Mouse (Mus musculus) liver, embryonic 15.5 days (tissue): ENCODE results near the gene Tnip1. TPM values are rescaled to one million over a fixed set of nuclear protein-coding genes. Genes with fewer than 3 reads are reported as not detected.

ENCODE experiments used
- ATAC-seq: fragments of 200-750 bp; cut with Nextera tagmentation; 2 replicates; pipeline ENCODE4 v1.8.0; 2017; ENCODE audit warnings: moderate number of reproducible peaks, mild to moderate bottlenecking, moderate library complexity; ENCODE audit not compliant: insufficient read depth
- H3K27ac ChIP-seq: fragments of 300-500 bp; sonication (generic); replicated peaks from 2 replicates; pipeline ENCODE4 v1.5.1; 2015; ENCODE audit warnings: mild to moderate bottlenecking, inconsistent platforms
- H3K27me3 ChIP-seq: fragments of 300-500 bp; sonication (generic); 2 replicates; pipeline ENCODE4 v1.6.1; 2015; ENCODE audit warnings: mild to moderate bottlenecking, inconsistent platforms
- H3K36me3 ChIP-seq: fragments of 300-500 bp; sonication (generic); replicated peaks from 2 replicates; pipeline ENCODE4 v1.6.1; 2015; ENCODE audit warnings: moderate library complexity, mild to moderate bottlenecking, inconsistent platforms
- H3K4me1 ChIP-seq: fragments of 300-500 bp; sonication (generic); replicated peaks from 2 replicates; pipeline ENCODE4 v1.6.1; 2015; ENCODE audit warnings: inconsistent platforms
- H3K4me2 ChIP-seq: fragments of 300-500 bp; sonication (generic); 2 replicates; pipeline ENCODE4 v1.6.1; 2015; ENCODE audit warnings: moderate library complexity, mild to moderate bottlenecking, inconsistent platforms
- H3K4me3 ChIP-seq: fragments of 300-500 bp; sonication (generic); replicated peaks from 2 replicates; pipeline ENCODE4 v1.5.1; 2015; ENCODE audit warnings: mild to moderate bottlenecking, inconsistent platforms
- H3K9ac ChIP-seq: fragments of 300-500 bp; sonication (generic); 2 replicates; pipeline ENCODE4 v1.6.1; 2015; ENCODE audit warnings: moderate library complexity, mild to moderate bottlenecking, inconsistent platforms
- H3K9me3 ChIP-seq: fragments of 300-500 bp; sonication (generic); replicated peaks from 2 replicates; pipeline ENCODE4 v1.6.1; 2016; ENCODE audit warnings: inconsistent platforms
- WGBS: fragments of 180-500 bp; shearing (Covaris S2); methylation state at CpG from one replicate; pipeline ENCODE4 v1.1.7; 2015; ENCODE audit warnings: mixed read lengths; ENCODE audit not compliant: insufficient replicate concordance; 5-methylcytosine and 5-hydroxymethylcytosine counted together
- polyA plus RNA-seq: library from polyadenylated mRNA; unstranded; fragments of >200 nt; fragmentation: Nextera tagmentation; extraction: Ambion mirVana; gene quantifications from 2 replicates; pipeline ENCODE4 v1.2.1, GENCODE M21; 2015

Tnip1 gene
- polyA plus RNA-seq, 1 experiment from 2014 or later, result 6.1 TPM

DNA sequence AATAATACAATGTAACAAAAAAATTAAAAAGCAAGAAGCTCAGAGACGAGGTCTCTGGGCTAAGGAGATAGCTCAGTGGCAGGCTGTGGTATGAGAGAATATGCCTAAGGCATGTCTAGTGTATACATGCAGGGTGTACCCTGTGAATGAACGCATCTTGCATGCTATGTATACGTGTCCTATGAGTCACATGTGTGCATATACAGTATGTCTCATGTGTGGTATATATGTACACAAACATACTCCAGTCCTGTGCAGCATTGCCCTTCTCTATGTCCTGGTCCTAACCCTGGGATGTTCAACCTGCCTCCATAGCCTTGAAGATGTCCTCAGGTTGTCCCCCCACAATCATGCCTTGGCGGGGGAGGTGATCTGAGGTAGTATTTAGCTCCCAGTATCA lies 21.9 kb upstream of the Tnip1 start:
- Histone ChIP-seq H3K4me3 (no peak overlapping the region), H3K4me1 (0 out of 2 replicates have a peak, but pooled peaks cover under 1% of the 10 kb centered on the region), H3K4me2 (no peak overlapping the region), H3K27ac (no peak overlapping the region), H3K9ac (no peak overlapping the region), H3K36me3 (peaks cover 43% of the 10 kb centered on the region), H3K9me3 (no peaks in the 10 kb centered on the region), H3K27me3 (no peaks in the 10 kb centered on the region)
- ATAC-seq, result no peak
- WGBS, result 55% methylated on average over 4 of the region's 4 CpGs

- Histone ChIP-seq H3K9ac (no peak overlapping the region), H3K4me2 (no peak overlapping the region), H3K4me1 (no peaks in the 10 kb centered on the region), H3K27me3 (no peaks in the 10 kb centered on the region), H3K4me3 (no peak overlapping the region), H3K36me3 (peaks cover 44% of the 10 kb centered on the region), H3K9me3 (no peaks in the 10 kb centered on the region), H3K27ac (no peak overlapping the region)
- ATAC-seq, result no peak
- under 1% methylated on average over 6 of the region's 6 CpGs for WGBS
These were observed 21.4 kb upstream of the Tnip1 start for GRCm38 (mm10) chr11:54984085-54984484.

- WGBS, result 63% methylated on average over 6 of the region's 6 CpGs
- H3K9ac ChIP-seq, result no peak overlapping the region
- H3K36me3 ChIP-seq, result peaks cover 45% of the 10 kb centered on the region
- H3K4me2 ChIP-seq, result no peak overlapping the region
- H3K27me3 ChIP-seq, result no peaks in the 10 kb centered on the region
- H3K4me1 ChIP-seq, result no peaks in the 10 kb centered on the region
- no peak for ATAC-seq
- H3K27ac ChIP-seq, result no peak overlapping the region
- no peak overlapping the region for H3K4me3 ChIP-seq
- no peaks in the 10 kb centered on the region for H3K9me3 ChIP-seq
These were observed 19.8 kb upstream of the Tnip1 start for GRCm38 (mm10) chr11:54982520-54982919.

DNA sequence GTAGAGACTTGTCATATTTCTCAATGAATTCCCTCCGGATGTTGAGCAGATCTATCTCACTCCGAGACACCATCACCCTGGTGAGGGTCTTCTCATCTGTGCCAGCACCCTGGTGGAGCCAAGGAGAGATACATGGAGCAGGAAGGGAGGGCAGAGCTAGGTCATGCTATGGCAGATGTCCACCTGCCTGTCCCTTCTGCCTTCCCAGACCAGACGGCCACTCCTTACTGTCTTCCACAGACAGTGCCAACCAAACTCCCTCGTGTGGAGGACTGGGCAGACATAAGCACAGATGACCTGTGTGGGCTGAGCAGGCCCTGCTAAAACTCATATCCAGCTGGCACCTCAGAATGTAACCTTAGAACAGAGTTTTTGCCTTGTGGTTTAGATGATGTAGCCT lies 18.9 kb upstream of the Tnip1 start:
- H3K9me3 ChIP-seq, result no peaks in the 10 kb centered on the region
- peaks cover 44% of the 10 kb centered on the region for H3K36me3 ChIP-seq
- H3K9ac ChIP-seq, result no peak overlapping the region
- WGBS, result 79% methylated on average over 4 of the region's 4 CpGs
- no peak overlapping the region for H3K4me3 ChIP-seq
- no peak overlapping the region for H3K4me2 ChIP-seq
- H3K27ac ChIP-seq, result no peak overlapping the region
- no peaks in the 10 kb centered on the region for H3K27me3 ChIP-seq
- ATAC-seq, result no peak
- H3K4me1 ChIP-seq, result no peaks in the 10 kb centered on the region

GRCm38 (mm10) chr11:54977385-54977937 lies 14.7 kb upstream of the Tnip1 start:
- Histone ChIP-seq H3K27me3 (no peaks in the 10 kb centered on the region), H3K27ac (no peak overlapping the region), H3K9me3 (no peaks in the 10 kb centered on the region), H3K9ac (no peak overlapping the region), H3K4me3 (no peak overlapping the region), H3K36me3 (peaks cover 29% of the 10 kb centered on the region), H3K4me2 (no peak overlapping the region), H3K4me1 (peaks cover 16% of the 10 kb centered on the region)
- no peak for ATAC-seq
- WGBS, result 49% methylated on average over 6 of the region's 6 CpGs

GRCm38 (mm10) chr11:54976351-54976750 lies 13.6 kb upstream of the Tnip1 start:
- 81% methylated on average over 2 of the region's 2 CpGs for WGBS
- no peak overlapping the region for H3K4me2 ChIP-seq
- H3K4me1 ChIP-seq, result peaks cover 20% of the 10 kb centered on the region
- H3K4me3 ChIP-seq, result no peak overlapping the region
- no peaks in the 10 kb centered on the region for H3K9me3 ChIP-seq
- no peak overlapping the region for H3K27ac ChIP-seq
- no peak for ATAC-seq
- H3K9ac ChIP-seq, result no peak overlapping the region
- peaks cover 18% of the 10 kb centered on the region for H3K36me3 ChIP-seq
- H3K27me3 ChIP-seq, result no peaks in the 10 kb centered on the region

DNA sequence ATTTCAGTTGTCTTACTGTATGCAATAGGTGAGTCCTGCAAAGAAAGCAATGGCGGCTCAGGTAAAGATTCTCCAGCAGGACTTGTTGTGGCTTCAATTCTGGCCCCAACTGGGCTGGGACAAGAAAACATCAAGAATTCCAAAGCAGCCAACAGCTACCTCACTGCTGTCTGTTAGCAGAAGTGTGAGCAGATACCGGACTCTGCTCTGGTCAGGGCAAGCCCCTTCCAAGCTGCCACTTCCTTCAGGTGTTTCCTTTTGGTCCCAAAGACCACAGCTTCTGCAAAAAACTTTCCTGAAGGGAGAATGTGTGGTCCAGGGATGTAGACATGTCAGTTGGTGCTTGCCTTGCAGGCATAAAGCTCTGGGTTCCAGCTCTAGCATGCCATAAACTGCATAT lies 13.0 kb upstream of the Tnip1 start:
- H3K9me3 ChIP-seq, result no peaks in the 10 kb centered on the region
- WGBS, result 37% methylated on average over 2 of the region's 2 CpGs
- peaks cover 20% of the 10 kb centered on the region for H3K4me1 ChIP-seq
- H3K27ac ChIP-seq, result no peak overlapping the region
- no peak overlapping the region for H3K4me3 ChIP-seq
- no peak for ATAC-seq
- no peaks in the 10 kb centered on the region for H3K27me3 ChIP-seq
- no peak overlapping the region for H3K9ac ChIP-seq
- H3K36me3 ChIP-seq, result peaks cover 13% of the 10 kb centered on the region; the same call in 1 of the 2 replicates
- no peak overlapping the region for H3K4me2 ChIP-seq

GRCm38 (mm10) chr11:54975340-54975739 lies 12.6 kb upstream of the Tnip1 start:
- Histone ChIP-seq H3K4me3 (no peak overlapping the region), H3K27ac (no peak overlapping the region), H3K36me3 (peaks cover 13% of the 10 kb centered on the region; the same call in 1 of the 2 replicates), H3K9ac (no peak overlapping the region), H3K27me3 (no peaks in the 10 kb centered on the region), H3K4me2 (no peak overlapping the region), H3K4me1 (peaks cover 20% of the 10 kb centered on the region), H3K9me3 (no peaks in the 10 kb centered on the region)
- WGBS, result 49% methylated on average over 5 of the region's 5 CpGs
- ATAC-seq, result no peak

GRCm38 (mm10) chr11:54974639-54975038 lies 11.9 kb upstream of the Tnip1 start:
- no peak for ATAC-seq
- peaks cover 20% of the 10 kb centered on the region for H3K4me1 ChIP-seq
- no peaks in the 10 kb centered on the region for H3K9me3 ChIP-seq
- H3K4me3 ChIP-seq, result no peak overlapping the region
- H3K27ac ChIP-seq, result no peak overlapping the region
- WGBS, result 63% methylated on average over 4 of the region's 4 CpGs
- H3K9ac ChIP-seq, result no peak overlapping the region
- no peak overlapping the region for H3K4me2 ChIP-seq
- 0 out of 2 replicates have a peak, but pooled peaks cover 9% of the 10 kb centered on the region for H3K36me3 ChIP-seq
- H3K27me3 ChIP-seq, result no peaks in the 10 kb centered on the region

DNA sequence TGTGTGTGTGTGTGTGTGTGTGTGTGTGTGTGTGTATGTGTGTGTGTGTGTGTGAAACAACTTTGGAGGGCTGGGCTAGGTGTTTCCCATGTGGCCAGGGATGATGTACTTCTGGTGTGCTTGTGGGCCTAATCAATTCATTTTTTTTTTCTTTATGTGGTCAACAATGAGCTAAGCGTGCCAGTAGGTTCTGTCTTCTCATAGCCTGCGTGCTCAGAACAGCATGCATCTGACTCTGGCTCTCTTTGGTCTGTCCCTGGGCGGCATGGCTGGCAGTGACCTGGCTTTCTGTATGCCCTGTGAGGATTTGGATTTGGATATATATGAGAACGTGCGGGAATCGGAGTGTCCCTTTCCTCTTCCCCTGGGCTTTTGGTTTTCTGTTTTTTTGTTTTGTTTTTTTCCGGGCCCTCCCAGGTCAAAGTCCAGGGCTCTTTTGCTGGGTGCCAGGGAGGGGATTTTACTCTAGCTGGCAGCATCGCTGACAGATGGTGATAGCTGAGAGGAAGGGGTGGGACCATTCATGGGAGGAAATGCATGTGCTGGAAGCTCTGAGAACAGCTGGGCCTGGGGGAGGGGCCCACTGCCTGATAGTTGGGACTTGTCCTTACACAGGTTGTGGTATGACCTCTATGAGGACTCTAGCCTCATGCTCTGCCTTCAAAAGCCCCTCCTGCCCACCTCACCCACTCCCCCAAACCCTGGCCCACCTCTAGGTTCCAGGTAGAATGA lies 10.9 kb upstream of the Tnip1 start:
- H3K4me1 ChIP-seq, result peaks cover 20% of the 10 kb centered on the region
- H3K9me3 ChIP-seq, result no peaks in the 10 kb centered on the region
- 0 out of 2 replicates have a peak, but pooled peaks cover 6% of the 10 kb centered on the region for H3K36me3 ChIP-seq
- no peak; the same call in 1 of the 2 replicates for ATAC-seq
- H3K27me3 ChIP-seq, result no peaks in the 10 kb centered on the region
- H3K4me3 ChIP-seq, result no peak overlapping the region
- WGBS, result 18% methylated on average over 8 of the region's 8 CpGs
- no peak overlapping the region for H3K4me2 ChIP-seq
- no peak overlapping the region for H3K9ac ChIP-seq
- H3K27ac ChIP-seq, result no peak overlapping the region

DNA sequence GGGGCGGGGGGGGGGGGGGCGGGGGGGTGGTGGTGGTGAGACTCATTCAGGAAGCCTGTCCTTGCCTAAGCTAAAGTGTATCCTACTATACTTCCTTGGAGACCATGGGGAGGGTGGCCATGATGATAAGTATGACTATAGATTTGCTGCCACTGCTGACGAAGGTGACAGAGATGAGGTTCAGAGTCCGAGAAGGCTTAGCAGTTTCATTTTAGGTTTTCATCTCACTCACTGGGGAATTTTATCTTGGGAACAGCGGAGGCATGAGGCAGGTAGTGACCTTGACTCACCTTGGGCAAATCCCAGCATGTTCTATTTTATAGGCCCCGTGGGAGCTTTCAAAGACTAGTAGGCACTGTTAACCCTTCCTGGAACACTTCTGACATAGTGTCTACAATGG lies 10.1 kb upstream of the Tnip1 start:
- no peak for ATAC-seq
- H3K27me3 ChIP-seq, result no peaks in the 10 kb centered on the region
- H3K36me3 ChIP-seq, result 0 out of 2 replicates have a peak, but pooled peaks cover 1% of the 10 kb centered on the region
- no peak overlapping the region for H3K4me2 ChIP-seq
- H3K4me3 ChIP-seq, result no peak overlapping the region
- H3K4me1 ChIP-seq, result peaks cover 20% of the 10 kb centered on the region
- 50% methylated on average over 6 of the region's 6 CpGs for WGBS
- H3K9ac ChIP-seq, result no peak overlapping the region
- H3K27ac ChIP-seq, result no peak overlapping the region
- no peaks in the 10 kb centered on the region for H3K9me3 ChIP-seq
